Mouse (Mus musculus): Measurements from ENCODE around the gene Dennd1b. TPM values are rescaled to one million over a fixed set of nuclear protein-coding genes. Genes with fewer than 3 reads are reported as not detected.

Gene Dennd1b
- total RNA-seq, 4 experiments from 2014 or later = 43.2 to 61.9 (median 57.9) TPM

- DNase-seq (ENCODE audit: low spot score in 2 of 2) = peak in 1 of 2 experiments; percentile 25
Observed at GRCm38 (mm10) chr1:138962266-138963101, 751 bp upstream of the Dennd1b start.

- peak in 1 of 2 experiments; percentile 33 for DNase-seq (ENCODE audit: low spot score in 2 of 2)
Observed at GRCm38 (mm10) chr1:138963868-138964458, 728 bp downstream of the Dennd1b start.

GRCm38 (mm10) chr1:138965069-138965468 lies 1.8 kb downstream of the Dennd1b start:
- DNase-seq (ENCODE audit: low spot score in 2 of 2) = no peak

GRCm38 (mm10) chr1:138965511-138965910 lies 2.3 kb downstream of the Dennd1b start:
- DNase-seq (ENCODE audit: low spot score in 2 of 2) = no peak

GRCm38 (mm10) chr1:138967450-138967849 lies 4.2 kb downstream of the Dennd1b start:
- DNase-seq (ENCODE audit: low spot score in 2 of 2) = no peak

- peak in 1 of 2 experiments; percentile 35 for DNase-seq (ENCODE audit: low spot score in 2 of 2)
Observed at GRCm38 (mm10) chr1:138970053-138970452, 6.8 kb downstream of the Dennd1b start.

- no peak for DNase-seq (ENCODE audit: low spot score in 2 of 2)
Observed at GRCm38 (mm10) chr1:138973541-138974224, 10.4 kb downstream of the Dennd1b start.

DNA sequence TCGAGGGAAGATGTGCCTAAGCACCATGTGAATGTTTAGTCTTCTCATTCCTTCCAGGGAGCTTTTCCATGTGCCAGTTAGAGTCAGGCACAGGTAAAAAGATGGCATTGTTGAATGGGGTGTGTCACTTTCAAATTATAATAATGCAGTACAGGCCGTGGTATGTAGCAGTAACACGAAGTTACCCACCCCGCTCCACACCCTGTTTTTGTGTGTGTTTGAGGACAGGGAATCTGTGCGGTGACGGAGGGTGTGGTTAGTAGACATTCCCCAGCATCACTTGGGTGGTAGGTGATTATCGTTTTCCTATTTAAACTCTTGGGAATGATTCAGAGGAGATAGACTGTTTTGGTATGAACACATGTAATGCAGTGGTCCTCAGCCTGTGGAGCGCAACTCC lies 11.6 kb downstream of the Dennd1b start:
- no peak for DNase-seq (ENCODE audit: low spot score in 2 of 2)

- DNase-seq (ENCODE audit: low spot score in 2 of 2) = no peak
Observed at GRCm38 (mm10) chr1:138975945-138976344, 12.7 kb downstream of the Dennd1b start.

DNA sequence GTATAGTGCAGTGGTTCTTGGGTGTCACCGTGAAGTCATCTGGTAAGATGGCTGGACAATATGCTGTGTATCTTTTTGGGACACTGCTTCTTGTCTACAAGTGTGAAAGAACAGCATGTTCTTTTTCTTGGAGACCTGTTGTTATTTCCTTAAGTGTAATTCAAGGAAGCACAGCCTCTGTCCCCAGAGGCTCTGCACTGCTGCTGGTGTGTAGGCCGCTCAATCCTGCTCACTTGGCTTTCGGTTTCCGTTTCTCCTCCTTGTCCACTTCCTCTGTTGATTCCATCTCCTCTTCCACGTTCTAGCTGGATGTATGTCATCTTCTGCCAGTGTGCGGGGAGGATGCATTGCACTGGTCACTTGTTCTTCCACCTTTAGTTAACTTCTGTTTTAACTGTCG lies 19.0 kb downstream of the Dennd1b start:
- peak in 1 of 2 experiments; percentile 5 for DNase-seq (ENCODE audit: low spot score in 2 of 2)

- DNase-seq (ENCODE audit: low spot score in 2 of 2) = no peak
Observed at GRCm38 (mm10) chr1:138982611-138983010, 19.4 kb downstream of the Dennd1b start.

GRCm38 (mm10) chr1:138983064-138983463 lies 19.8 kb downstream of the Dennd1b start:
- DNase-seq (ENCODE audit: low spot score in 2 of 2) = no peak

DNA sequence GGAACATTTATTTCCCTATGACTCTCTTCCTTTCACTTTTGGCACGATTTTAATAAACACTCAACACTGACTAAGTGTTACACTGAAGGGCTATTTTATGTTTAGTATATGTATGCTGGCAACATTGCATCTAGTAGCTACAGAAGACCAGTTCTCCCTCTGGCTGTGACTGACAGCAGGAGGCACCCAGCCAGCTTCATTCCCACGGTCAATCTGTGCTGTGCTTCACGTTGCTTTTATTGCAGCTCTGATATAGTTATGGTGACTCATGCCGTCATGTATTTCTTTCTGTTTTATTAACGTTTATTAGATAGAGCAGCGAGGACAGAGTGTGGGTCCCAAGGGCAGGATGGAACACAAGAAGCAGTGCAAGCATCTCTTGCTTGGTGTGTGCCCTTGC lies 20.2 kb downstream of the Dennd1b start:
- DNase-seq (ENCODE audit: low spot score in 2 of 2) = peak in 1 of 2 experiments; percentile 69

DNA sequence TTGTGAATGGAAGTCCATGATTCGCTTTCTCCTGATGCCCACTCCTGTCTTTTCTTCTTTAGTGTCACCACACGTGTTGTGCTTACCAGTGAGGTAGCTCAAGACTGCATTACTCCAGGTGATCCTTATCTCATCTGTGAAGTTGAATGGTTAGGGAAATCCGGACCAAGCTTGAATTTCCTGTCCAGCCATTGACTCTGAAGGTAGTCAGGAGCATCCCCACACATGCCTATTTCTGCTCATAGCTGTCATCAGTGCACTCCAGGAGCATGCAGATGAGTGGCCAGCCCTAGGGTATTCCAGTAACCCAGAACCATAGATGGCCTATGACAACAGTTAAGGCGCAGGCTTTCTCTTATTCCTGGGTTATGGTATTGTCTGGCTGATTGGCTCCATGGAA lies 20.9 kb downstream of the Dennd1b start:
- DNase-seq (ENCODE audit: low spot score in 2 of 2) = no peak

DNA sequence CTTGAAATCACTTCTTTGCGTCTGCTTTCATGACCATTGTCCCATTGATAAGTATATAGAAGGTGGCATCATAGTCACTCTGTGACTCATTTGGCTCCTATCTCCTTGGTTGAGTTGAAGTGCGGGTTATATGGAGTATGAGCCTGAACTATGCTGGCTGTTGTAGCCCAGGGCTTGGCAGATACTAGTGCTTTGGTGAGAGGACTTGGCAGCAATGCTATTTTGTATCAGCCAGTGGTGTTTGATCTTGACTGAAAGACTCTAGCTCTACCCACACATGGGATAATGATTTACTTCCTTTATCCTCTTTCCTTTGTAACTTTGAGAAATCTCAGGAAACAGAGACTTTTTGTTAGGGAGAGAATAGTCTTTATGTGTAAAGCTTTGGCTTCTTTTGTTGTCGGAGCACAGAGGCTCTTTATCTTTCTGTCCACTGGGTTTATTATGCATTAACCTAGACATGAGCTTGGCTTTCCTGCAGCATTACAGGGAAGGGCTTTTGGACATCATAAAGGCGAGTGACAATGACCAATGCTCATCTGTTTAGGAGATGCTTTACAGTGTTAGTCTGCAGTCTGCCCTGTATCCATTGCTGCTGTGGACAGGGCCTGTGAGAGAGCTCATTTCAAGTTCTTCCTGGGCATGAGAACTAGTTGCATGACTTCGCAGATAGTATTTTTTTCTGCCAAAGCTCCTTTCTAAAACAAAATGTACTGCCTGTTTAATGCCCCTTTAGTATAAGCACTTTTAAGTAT lies 29.3 kb downstream of the Dennd1b start:
- no peak for DNase-seq (ENCODE audit: low spot score in 2 of 2)

- peak in 1 of 2 experiments; percentile 70 for DNase-seq (ENCODE audit: low spot score in 2 of 2)
Observed at GRCm38 (mm10) chr1:138995621-138996380, 32.6 kb downstream of the Dennd1b start.

DNA sequence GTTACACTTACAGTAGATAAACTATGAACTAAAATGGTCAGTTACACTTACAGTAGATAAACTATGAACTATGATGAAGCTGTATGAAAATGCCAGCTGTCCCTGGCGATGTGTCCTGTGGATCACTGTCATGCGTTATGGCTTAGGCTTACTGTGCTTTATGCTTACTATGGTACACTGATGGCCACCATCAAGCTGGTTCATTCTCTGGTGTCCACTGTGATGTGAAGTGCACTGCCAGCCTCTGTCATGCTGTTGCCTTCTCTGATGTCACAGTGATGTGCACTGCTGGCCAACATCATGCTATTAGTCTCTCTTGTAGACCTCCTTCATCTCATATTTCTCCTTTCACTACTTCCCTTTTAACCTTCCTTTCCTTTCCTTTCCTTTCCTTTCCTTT lies 33.4 kb downstream of the Dennd1b start:
- no peak for DNase-seq (ENCODE audit: low spot score in 2 of 2)

DNA sequence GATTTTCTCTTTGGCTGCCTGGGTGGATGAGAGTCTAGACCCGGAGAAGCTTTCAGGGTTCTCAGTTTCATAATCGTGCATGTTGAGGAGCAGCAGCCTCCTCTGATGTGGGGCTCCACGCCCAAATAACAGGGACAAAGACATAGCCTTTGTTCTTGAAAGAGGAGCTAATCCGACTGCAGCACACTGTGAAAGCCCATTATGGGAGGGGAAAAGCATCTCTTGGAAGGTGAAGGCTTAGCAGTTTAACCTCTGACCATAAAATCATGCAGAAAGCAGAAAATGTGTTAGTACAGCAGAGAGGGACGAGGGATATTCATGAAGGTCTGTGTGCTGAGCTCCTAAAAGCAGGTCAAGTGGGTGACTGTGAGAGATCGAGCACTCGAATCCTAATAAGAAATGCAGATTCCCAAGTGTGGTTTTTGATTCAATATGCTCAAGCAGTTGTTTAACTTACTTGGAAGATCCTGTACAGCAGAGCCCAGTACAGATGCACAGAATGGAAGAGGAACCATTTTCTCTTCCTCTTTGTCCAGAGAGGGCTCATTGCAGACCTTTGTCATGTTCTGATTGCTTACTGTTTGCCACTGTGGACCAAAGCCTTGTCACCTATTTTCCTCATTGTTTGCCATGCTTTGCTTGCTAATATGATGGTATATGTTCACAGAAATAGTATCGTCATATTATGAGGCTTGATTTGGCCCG lies 37.6 kb downstream of the Dennd1b start:
- DNase-seq (ENCODE audit: low spot score in 2 of 2) = no peak

- no peak for DNase-seq (ENCODE audit: low spot score in 2 of 2)
Observed at GRCm38 (mm10) chr1:139003503-139003902, 40.3 kb downstream of the Dennd1b start.

GRCm38 (mm10) chr1:139006000-139006399 lies 42.8 kb downstream of the Dennd1b start:
- DNase-seq (ENCODE audit: low spot score in 2 of 2) = no peak
